Mouse (Mus musculus): ENCODE results near the gene Desi2.
A peak's percentile ranks its signal among the peaks of the same experiment; 100 is the strongest.
"Not testable (repeated sequence)": the region's sequence is repeated elsewhere in the genome, so short reads cannot be mapped to it uniquely, and the experiment has no call there.

Desi2 gene

GRCm38 (mm10) chr1:178265381-178265780, 78.2 kb downstream of the Desi2 start:
- DNase-seq (ENCODE audit: low spot score): not testable (repeated sequence)

DNA sequence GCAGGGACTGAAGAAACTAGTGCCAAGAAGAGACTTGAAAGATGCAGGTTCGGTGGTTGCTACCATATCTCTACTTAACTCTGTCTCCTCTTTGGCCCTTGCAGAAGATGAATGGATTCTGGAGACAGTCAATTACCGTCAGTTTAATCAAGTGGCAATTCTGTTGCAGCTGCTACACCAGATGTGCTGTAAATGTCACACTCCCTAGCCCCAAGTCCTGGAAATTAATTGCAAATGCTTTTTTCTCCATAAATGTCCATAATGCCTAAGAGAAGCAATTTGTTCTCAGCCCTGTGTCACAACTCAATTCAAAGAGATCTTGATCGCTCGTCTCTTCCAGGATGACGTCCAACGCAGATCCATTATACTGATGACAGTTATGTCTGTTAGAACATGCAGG, 83.4 kb downstream of the Desi2 start:
- DNase-seq (ENCODE audit: low spot score): no peak

DNA sequence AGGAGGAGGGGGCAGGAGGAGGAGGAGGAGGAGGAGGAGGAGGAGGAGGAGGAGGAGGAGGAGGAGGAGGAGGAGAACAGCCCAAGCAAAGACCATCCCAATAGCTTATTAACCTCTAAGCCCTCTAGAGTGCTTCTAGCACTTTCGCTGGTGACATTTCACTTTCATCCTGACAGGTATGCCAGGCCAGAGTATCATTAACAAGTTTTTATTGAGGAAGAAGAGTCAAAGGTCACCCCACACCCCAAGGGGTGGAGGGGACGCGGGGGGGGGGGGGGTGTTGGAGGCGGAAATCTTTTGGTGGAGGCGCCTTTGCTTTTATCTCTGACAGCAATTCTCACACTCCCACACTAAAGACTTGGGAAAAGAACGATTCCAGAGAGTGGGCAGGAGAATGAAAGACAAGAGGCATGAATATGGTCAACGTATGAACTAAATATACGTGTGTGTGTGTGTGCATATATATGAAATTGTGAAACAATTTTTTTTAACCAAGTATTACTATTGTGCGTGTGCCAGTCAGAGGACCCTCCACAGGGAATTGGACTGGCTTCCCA, 88.0 kb downstream of the Desi2 start:
- no peak for DNase-seq (ENCODE audit: low spot score)

GRCm38 (mm10) chr1:178275738-178276053, 88.5 kb downstream of the Desi2 start:
- DNase-seq (ENCODE audit: low spot score): no peak

DNA sequence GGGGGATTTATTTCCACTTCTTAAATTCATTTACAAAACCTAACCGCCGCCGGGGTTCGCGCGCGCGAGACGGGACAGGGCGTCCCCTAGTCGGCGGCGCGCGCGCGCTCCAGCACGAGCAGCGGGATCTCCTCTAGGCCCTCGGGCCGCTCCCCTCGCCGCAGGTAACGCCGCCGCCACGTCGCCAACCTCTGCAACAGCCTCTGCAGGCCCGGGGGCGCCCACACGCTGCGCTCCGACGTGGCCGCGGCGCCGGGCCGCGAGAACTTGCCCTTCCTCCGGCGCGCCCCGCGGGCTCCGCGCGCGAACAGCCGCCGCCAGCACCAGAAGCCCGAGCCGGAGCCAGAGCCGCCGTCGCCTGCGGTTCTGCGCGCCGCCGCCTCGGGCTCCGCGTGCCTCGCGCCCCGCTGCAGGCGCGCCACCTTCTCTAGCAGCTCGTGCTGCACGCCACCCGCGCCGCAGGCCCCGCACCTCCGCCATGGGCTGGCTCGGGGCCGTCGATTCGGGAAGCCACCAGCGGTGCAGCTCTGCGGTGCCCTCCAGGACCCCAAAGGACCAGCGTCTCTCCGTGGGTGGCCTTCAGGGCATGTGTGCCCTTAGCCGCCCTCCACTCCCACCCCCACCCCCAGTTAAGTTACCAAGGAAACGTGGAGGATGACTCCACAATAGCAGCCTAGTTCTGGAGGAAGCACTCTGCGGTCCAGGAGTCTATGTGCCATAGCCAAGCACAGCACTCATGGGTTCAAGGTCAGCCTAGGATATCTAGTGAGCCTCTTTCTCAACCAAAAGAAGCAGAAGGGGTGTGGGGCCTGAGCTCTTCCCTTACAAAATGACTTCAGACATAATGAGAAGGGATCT, 89.1 kb downstream of the Desi2 start:
- peak; percentile 71 for DNase-seq (ENCODE audit: low spot score)

GRCm38 (mm10) chr1:178283314-178283713, 96.1 kb downstream of the Desi2 start:
- not testable (repeated sequence) for DNase-seq (ENCODE audit: low spot score)

DNA sequence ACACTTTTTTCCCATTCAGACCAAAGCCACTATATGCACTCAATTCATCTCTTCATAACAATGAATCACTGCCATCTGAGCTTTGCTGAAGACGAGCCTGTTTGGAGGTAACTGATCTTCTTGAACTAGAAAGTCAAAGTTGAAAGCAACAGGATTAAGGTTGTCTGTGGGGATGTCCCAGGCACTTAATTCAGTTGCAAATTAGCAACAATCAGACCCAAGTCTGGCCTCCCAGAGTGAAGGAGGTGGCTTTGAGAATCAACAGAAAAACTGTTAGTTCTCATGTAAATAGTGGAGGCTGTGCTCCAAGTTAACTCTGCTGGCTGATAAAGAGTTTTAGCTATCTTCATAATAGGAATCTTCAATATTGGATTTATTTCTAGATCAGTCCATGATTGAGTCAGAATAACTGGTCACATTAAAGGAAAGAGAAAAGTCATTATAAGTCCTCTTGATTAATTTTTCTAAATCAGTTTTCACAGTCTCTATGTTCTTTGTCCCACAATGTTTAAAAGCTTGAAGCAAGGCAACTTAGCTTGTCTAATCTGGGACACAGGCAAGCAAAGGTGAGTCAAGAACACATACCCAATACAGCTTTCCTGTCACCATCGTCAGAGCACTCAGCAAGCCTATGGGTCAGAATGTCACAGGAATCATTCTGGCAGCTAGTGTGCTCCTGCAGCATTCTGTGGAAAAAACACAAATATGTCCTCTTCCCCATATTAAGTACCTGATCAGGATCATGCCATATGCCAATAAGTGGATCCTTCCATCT, 96.9 kb downstream of the Desi2 start:
- DNase-seq (ENCODE audit: low spot score): no peak

GRCm38 (mm10) chr1:178287601-178288176, 100.5 kb downstream of the Desi2 start:
- no peak for DNase-seq (ENCODE audit: low spot score)

DNA sequence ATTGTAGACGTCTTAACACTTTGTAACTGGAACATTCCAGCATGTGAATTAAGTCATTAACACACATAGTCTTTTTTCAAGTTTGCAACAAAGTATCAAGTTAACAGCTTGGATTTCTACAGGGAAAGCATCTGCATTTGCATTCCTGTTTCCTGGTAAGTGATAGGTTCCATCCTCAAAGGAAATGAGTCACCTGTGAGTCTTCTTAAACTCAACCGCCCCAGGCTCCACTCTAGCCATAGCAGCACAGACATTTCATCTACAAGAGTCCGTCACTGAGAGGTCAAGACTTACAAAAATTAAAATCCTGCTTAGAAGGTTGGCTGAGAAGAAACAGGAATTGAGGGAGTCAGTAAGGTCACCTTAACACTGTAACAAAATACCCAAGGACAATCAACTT, 104.5 kb downstream of the Desi2 start:
- no peak for DNase-seq (ENCODE audit: low spot score)

DNA sequence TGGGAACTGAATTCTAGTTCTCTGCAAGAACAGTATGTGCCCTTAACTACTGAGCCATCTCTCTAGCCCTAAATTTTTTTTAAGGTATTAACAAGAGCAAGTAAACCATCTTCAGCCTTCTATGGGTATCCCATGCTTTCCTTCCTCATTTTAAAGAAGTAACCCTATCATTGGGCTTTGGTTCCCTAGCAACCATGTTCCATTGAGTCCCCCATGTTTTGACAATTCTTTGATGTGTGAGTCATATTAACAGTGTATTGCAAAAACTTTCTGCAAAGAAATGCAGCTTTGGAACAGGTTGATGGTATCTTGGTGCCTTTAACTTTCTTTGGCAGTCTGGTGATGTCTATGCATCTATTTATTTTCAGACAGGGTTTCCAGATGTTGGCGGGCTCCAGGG, 106.8 kb downstream of the Desi2 start:
- DNase-seq (ENCODE audit: low spot score): no peak

DNA sequence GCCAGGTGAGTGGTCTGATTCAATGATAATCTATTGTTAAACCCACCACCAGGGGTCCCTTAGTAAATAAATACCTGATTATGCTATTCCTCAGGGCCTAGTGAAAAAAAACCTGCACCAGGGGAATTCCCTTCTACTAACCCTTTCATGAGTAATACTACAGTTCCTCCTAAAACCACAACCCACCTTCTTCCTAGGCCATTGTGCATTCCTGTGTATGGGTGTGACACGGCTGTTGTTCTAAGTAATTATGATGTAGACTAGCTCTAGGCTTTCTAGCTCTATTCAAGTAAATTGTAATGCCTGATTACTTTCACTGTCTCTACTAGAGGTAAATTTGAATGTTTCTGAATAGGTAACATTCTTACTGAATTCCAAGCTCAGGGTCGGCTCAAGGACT, 114.0 kb downstream of the Desi2 start:
- DNase-seq (ENCODE audit: low spot score): not testable (repeated sequence)

DNA sequence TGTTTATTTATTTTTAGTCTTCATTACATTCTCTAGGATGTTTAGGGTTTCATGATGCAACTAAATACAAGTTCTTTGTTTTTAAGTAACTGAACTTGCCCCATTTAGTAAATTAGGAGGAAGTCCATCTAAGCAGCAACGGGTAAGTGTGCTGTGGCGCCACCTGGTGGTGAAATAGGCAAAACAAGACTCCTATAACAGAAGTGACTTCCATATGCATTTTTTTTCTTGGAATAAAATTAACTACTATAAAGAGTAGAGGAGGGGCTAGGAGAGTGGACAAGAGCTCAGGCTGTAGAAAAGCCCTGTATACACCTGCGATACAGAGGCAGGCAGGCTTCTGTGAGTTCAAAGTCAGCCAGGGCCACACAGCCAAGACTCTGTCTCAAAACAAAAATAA, 116.2 kb downstream of the Desi2 start:
- DNase-seq (ENCODE audit: low spot score): peak; percentile 83

All from urinary bladder, postnatal 14 days (tissue).